Mouse (Mus musculus) large intestine, adult 2 months (tissue): ENCODE measurements around the gene Rras. TPM values are rescaled to one million over a fixed set of nuclear protein-coding genes. Genes with fewer than 3 reads are reported as not detected.

Experiments
- DNase-seq: peaks from one replicate; pipeline ENCODE4 v3.0.0-alpha.2; 2012; ENCODE audit warnings: low read depth, low spot score
- whole genome bisulfite sequencing: fragments of 180-500 bp; shearing (Covaris S2); methylation state at CpG from one replicate; pipeline ENCODE4 v1.1.7; 2018; 5-methylcytosine and 5-hydroxymethylcytosine counted together
- polyA plus RNA-seq: library from polyadenylated mRNA; depleted of rRNA; stranded (reverse); fragments of >200 nt; gene quantifications from 2 replicates; pipeline ENCODE4 v1.2.3, GENCODE M21; 2012

The Rras gene
- polyA plus RNA-seq, 1 experiment, result 124 TPM

- WGBS, result 68% methylated on average over 15 of the region's 15 CpGs
- no peak for DNase-seq
Observed at GRCm38 (mm10) chr7:45024281-45025248, 6.8 kb downstream of the Rras start.

- 68% methylated on average over 8 of the region's 8 CpGs for WGBS
- DNase-seq, result no peak
Observed at GRCm38 (mm10) chr7:45025601-45026220, 8.0 kb downstream of the Rras start.

DNA sequence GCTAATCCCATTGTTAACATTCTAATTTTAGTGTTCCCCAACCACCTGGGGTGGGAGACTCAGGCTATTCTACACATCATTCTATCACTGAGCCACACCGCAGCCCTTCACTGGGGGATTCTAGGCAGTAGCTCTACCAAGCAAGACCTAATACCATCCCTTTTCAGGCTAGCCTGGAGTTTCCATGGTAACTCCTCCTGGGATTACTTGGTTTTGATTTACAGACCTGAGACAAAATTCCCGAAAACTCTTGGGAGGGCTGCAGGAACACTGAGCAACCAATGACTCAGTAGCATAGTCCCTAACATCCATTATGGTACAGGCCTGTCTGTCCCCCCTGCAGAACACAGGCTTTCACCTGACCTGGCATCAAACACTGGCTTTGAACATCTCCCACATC, 8.5 kb downstream of the Rras start:
- WGBS, result 70% methylated on average over 2 of the region's 2 CpGs
- no peak for DNase-seq

GRCm38 (mm10) chr7:45027761-45028160, 10.0 kb downstream of the Rras start:
- WGBS, result 74% methylated on average over 9 of the region's 9 CpGs
- no peak for DNase-seq

DNA sequence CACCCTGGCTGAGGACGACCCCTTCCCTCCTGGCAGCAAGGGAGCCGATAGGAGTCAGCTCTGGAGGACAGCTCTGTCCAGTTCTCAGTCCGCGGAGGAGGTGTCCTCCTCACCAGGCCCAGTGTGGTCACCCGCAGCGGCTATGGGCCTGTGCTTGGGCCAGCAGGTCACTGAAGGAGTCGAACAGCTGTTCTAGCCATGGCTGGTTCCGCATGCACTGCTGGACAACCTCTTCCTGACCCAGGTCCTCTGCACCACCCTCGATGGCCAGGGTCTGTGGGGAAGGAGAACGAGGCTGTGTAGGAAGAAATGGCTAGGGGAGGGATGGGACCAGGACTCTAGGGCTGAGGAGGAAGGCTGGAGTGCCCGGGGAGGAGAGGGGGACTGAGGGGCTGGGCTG, 10.6 kb downstream of the Rras start:
- WGBS, result 88% methylated on average over 11 of the region's 11 CpGs
- DNase-seq, result no peak

GRCm38 (mm10) chr7:45029995-45030394, 12.2 kb downstream of the Rras start:
- no peak for DNase-seq
- WGBS, result 90% methylated on average over 6 of the region's 6 CpGs

DNA sequence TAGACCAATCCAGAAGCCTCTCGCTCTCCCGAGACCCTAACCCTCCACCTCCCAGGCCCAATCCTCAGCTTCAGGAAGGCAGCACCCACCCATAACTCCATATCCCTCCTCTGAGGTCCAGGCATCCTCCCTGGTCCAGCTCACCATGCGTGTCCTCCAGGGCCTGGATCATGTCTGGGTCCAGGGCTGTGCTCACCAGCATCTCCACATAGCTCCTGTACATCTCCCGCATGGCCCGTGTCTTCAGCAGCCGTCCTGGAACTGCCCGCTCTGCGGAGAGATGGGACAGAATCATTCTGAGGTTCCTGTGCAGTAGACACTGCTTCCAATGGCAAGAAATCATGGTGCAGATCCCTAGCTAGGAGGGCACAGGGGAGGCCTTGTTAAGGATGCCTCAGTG, 13.1 kb downstream of the Rras start:
- no peak for DNase-seq
- WGBS, result 95% methylated on average over 8 of the region's 8 CpGs

DNA sequence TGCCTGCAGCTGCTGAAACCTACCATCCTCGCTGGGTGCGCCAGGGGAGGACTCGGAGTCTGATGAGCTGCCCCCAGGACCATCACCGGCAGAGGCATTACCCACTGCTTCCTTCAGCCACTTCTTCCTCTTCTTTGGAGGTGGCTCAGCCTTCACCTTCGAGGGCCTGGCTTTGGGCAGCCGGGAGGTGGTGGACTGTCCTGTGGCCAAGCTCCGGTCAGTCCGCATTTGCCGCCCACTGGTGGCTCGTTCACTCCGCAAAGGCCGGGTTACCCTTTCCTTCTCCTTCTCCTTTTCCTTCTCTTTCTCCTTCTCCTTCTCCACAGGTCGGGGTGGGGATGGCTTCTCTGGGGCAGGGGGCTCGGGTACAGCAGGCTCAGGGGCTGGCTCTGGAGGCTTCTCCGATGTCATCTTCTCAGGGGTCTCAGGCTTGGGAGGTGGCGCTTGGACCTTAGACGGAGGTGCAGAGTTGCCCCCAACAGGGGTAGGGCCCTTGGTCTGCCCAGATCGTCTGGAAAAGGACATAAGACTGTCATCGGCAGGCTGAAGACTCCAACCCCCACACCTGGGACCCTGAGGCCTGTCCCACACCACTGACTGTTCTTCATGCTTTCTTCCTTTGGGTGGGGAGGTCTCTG, 16.1 kb downstream of the Rras start:
- WGBS, result 93% methylated on average over 19 of the region's 19 CpGs
- no peak for DNase-seq

GRCm38 (mm10) chr7:45035631-45036030, 17.9 kb downstream of the Rras start:
- no peak for DNase-seq
- WGBS, result 68% methylated on average over 3 of the region's 3 CpGs

GRCm38 (mm10) chr7:45036702-45037101, 18.9 kb downstream of the Rras start:
- DNase-seq, result no peak
- 80% methylated on average over 11 of the region's 11 CpGs for WGBS

DNA sequence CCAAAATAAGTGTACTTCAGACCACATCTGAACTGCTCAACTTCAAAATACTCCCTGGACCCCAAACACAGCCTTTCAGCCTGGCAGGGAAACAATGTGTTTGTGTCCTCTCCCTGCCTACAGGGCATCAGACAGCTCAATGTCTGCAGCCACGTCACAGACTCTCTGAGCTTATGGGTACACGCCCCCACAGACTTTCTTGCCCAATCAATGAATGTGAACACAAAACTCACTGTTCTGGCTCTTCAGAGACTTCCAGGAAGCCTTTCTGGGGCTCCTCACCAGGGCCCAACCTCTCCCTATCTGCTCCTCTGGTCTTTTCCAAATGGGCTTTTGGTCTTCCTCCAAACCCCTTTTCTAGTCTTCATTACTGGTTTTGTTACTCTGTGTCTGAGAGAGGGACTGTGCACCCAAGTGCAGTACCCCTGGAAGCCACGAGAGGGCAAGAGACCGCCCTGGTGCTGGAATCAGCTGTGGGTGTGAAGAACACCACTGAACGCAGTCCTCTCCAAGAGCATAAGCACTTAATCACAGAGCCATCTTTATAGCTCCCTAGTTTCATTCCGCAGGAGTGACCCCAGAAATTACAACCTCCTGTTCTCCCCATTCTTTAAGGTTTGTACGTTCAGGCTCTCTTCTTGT, 20.1 kb downstream of the Rras start:
- WGBS, result 53% methylated on average over 7 of the region's 7 CpGs
- DNase-seq, result no peak

DNA sequence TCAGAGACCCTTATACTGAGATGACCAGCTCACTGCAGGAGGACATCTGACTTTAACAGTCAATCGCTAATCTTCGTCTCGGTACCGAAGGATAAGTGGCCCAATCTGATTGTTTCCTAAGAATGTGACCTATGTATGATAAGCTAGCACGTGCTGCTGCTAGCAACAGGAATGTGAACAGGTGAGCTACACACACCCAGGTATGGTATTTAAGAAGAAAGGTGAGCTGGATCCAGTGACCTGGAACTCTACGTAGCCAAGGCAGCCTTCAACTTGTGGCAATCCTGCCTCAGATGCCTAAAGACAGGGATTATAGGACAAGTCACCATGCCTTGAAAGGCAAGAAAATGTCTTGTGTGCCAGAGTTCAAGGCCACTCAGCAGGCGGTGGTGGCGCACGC, 20.6 kb downstream of the Rras start:
- 95% methylated on average over 9 of the region's 9 CpGs for WGBS

GRCm38 (mm10) chr7:45040851-45041250, 23.1 kb downstream of the Rras start:
- 92% methylated on average over 9 of the region's 9 CpGs for WGBS
- DNase-seq, result no peak

More for the DNA sequence above, 20.6 kb downstream of the Rras start:
- no peak for DNase-seq

DNA sequence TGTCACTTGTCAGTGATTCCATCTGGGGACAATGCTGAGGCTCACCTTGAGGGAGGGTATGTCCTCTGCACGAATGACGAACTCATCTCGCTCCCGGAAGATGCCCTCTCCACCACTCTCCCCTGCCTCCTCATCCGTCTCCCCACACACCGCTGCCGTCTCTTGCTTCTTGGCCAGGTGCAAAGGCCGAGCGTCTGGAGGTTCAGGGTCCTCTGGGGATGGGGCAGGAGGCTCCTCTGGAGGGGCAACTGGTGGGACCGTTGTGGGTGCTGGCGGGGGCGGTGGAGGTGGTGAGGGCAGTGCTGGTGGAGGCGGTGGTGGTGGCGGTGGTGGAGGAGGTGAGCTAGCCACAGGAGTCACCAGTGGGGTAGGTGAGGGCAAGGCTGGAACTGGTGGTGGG, 25.5 kb downstream of the Rras start:
- 97% methylated on average over 14 of the region's 14 CpGs for WGBS
- no peak for DNase-seq

GRCm38 (mm10) chr7:45045741-45046140, 28.0 kb downstream of the Rras start:
- 94% methylated on average over 22 of the region's 22 CpGs for WGBS
- no peak for DNase-seq

DNA sequence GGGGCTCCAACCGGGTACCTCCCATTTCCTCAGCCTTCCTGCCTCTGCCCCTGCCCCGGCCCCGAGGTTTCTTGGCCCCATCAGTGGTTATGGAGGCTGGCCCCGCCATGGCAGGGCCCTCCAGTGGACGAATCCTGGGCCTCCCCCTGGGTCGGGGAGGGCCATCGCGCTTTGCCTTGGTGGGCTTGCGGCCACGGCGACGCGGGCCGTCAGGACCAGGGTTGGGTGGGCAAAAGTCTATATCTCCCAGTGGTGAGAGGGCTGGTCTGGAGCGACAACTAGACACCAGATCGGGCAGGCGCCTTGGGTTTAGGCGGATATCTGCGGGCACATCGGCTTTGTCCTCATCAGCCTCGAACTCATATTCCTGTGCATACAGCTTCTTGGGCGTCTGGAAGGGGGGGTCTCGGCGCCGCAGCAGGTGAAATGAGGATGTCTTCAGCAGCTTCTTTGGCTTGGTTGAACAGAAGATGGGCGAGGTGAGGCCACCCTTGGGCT, 29.1 kb downstream of the Rras start:
- WGBS, result 92% methylated on average over 26 of the region's 26 CpGs
- no peak for DNase-seq

- 96% methylated on average over 14 of the region's 14 CpGs for WGBS
Observed at GRCm38 (mm10) chr7:45047491-45047890, 29.7 kb downstream of the Rras start.

DNA sequence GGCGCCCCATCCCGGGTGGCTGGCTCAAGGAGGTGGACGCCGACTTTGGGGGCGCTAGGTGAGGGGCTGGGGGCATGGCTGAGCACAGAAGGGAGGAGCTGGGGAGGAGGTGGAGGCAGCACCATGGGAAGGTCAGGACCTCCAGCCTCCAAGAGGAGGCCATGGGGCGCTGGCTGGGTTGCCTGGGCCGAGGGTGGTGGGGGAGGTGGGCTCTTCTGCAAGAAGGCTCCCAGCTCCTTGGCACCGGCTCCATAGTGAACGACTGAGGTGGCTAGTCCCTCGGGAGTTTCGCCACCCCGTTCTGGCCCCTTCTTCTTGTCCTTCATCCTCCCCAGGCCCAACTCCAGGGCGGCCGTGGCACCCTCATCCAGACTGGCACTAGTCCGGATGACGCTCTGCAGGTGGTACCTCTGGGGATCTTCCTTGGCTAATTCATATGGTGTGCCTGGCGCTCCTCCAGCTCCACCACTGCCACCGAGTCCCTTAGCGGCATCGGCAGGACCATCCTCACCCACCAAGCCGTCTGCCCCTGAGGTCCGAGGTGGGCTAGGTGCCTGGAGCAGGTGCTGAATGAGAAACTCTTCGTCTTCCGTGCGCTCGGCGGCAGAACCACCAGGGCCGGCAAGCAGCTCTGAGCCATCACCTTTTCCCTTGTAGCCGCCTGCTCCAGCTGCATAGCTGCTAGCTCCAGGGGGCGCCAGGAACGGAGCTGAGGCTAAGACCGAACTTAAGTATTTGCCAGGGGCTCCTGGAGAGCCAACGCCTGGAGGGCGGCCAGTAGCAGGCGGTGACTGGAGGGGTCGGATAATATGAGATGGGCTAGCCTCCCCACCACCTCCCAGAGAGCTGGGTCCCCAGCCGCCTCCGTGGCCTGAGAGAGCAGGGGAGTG, 30.5 kb downstream of the Rras start:
- no peak for DNase-seq
- WGBS, result 92% methylated on average over 38 of the region's 38 CpGs

More at GRCm38 (mm10) chr7:45047491-45047890, 29.7 kb downstream of the Rras start:
- DNase-seq, result no peak
